Mouse (Mus musculus): Measurements from ENCODE around the gene Krt27. TPM values are rescaled to one million over a fixed set of nuclear protein-coding genes. Genes with fewer than 3 reads are reported as not detected.

The Krt27 gene
- total and polyA plus RNA-seq, 3 experiments: not detected

DNA sequence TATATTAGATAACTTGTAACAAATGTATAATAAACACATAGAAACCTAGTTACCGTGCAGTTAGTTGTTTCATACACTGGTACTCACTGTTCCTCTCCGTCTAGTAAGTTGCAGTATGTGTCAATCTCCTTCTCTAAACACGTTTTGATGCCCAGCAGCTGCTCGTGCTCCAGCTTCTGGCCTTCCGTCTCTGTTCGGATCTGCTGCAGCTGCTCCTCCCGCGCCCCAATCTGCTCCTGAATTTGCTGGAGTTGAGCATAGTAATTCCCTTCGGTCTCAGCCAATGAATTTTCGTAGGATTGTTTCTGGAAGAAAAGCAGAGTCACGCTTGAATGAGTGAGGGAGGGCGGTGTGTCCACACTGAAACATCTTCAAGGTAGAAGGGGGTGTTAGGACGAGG is 17.5 kb downstream of the Krt27 start:
- no peak overlapping the region for H3K9ac ChIP-seq (ENCODE audit: control insufficient read depth, low read depth, low read length, poor library complexity, severe bottlenecking)
- DNase-seq (ENCODE audit: low read depth, low spot score): no peak
- no peaks in the 10 kb centered on the region for H3K36me3 ChIP-seq (ENCODE audit: control insufficient read depth in 1 of 2, insufficient read depth in 2 of 2, low read length in 2 of 2)
- H3K4me1 ChIP-seq (ENCODE audit: control insufficient read depth in 1 of 2, insufficient read depth in 2 of 2, low read length in 2 of 2): no peaks in the 10 kb centered on the region
- TF ChIP-seq TBP (IDR thresholded peaks at IDR 0.05; ENCODE audit: low read depth, low read length) (no peak), UBTF (IDR thresholded peaks at IDR 0.05; ENCODE audit: borderline replicate concordance, insufficient read depth, low read depth, low read length) (no peak), POLR2AphosphoS5 (IDR thresholded peaks at IDR 0.05; ENCODE audit: borderline replicate concordance, low read depth, low read length) (no peak), MAX (IDR thresholded peaks at IDR 0.05; ENCODE audit: low read length) (no peak), POLR2A (IDR thresholded peaks at IDR 0.05; ENCODE audit: control insufficient read depth in 1 of 2, insufficient read depth in 1 of 2, low read depth in 1 of 2, low read length in 2 of 2, poor library complexity in 1 of 2) (no peak), EP300 (IDR thresholded peaks at IDR 0.05; ENCODE audit: low read depth in 1 of 2, low read length in 2 of 2) (no peak), USF1 (IDR thresholded peaks at IDR 0.05; ENCODE audit: low read depth, low read length) (no peak), CHD1 (IDR thresholded peaks at IDR 0.05; ENCODE audit: low read depth, low read length) (no peak), SIN3A (IDR thresholded peaks at IDR 0.05; ENCODE audit: low read length) (no peak)
- H3K9me3 ChIP-seq (replicated peaks; ENCODE audit: insufficient read depth, low read length): no peaks in the 10 kb centered on the region
- no peak overlapping the region for H3K4me3 ChIP-seq (ENCODE audit: control insufficient read depth in 1 of 2, insufficient read depth in 1 of 2, low read depth in 2 of 2, low read length in 2 of 2)
- H3K27ac ChIP-seq (ENCODE audit: control insufficient read depth, low read depth, low read length): no peak overlapping the region
- H3K27me3 ChIP-seq (ENCODE audit: control insufficient read depth in 1 of 2, insufficient read depth in 2 of 2, low read length in 2 of 2): peaks cover 5 to 16% of the 10 kb centered on the region in 2 experiments
- no peaks in the 10 kb centered on the region for H3K79me2 ChIP-seq (ENCODE audit: control insufficient read depth, insufficient read depth, low read length, poor library complexity)

GRCm38 (mm10) chr11:99329655-99330054 is 21.2 kb downstream of the Krt27 start:
- Histone ChIP-seq H3K27me3 (ENCODE audit: control insufficient read depth in 1 of 2, insufficient read depth in 2 of 2, low read length in 2 of 2) (peaks cover 5 to 18% of the 10 kb centered on the region in 2 experiments), H3K9ac (ENCODE audit: control insufficient read depth, low read depth, low read length, poor library complexity, severe bottlenecking) (no peak overlapping the region), H3K36me3 (ENCODE audit: control insufficient read depth in 1 of 2, insufficient read depth in 2 of 2, low read length in 2 of 2) (no peaks in the 10 kb centered on the region), H3K4me3 (ENCODE audit: control insufficient read depth in 1 of 2, insufficient read depth in 1 of 2, low read depth in 2 of 2, low read length in 2 of 2) (no peak overlapping the region), H3K4me1 (ENCODE audit: control insufficient read depth in 1 of 2, insufficient read depth in 2 of 2, low read length in 2 of 2) (no peaks in the 10 kb centered on the region), H3K27ac (ENCODE audit: control insufficient read depth, low read depth, low read length) (no peak overlapping the region), H3K9me3 (replicated peaks; ENCODE audit: insufficient read depth, low read length) (no peaks in the 10 kb centered on the region), H3K79me2 (ENCODE audit: control insufficient read depth, insufficient read depth, low read length, poor library complexity) (no peaks in the 10 kb centered on the region)
- DNase-seq (ENCODE audit: low read depth, low spot score): no peak
- TF ChIP-seq EP300 (IDR thresholded peaks at IDR 0.05; ENCODE audit: low read depth in 1 of 2, low read length in 2 of 2): no peak
- no peak for TF ChIP-seq SIN3A (IDR thresholded peaks at IDR 0.05; ENCODE audit: low read length)
- no peak for TF ChIP-seq MAFK (IDR thresholded peaks at IDR 0.05; ENCODE audit: borderline replicate concordance, low read depth, low read length)
- no peak for TF ChIP-seq BHLHE40 (IDR thresholded peaks at IDR 0.05; ENCODE audit: borderline replicate concordance, low read depth, low read length)

DNA sequence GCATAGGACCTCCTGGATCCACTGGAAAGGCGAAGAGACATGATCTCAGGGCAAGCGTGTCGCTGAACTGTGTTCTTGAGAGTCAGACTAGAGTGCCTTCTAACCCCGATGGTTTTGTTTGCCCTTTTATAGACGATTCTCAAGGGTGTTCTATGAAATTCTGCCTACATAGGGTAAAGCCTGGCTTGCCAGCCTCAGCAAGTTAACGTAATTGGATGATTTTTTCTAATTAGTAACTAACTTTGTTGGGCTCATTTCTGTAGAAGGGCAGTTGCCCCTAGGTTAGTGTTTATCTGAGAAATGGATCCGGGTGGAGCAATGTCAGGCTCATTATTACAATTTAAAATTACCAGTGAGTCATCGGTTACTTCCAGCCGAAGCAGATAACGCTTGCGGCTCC is 28.1 kb downstream of the Krt27 start, which contains the start of gene Krt25:
Gene Krt25 (minus strand): TSS at position 101 of the 400 bp plus-strand sequence.
- no peaks in the 10 kb centered on the region for H3K4me1 ChIP-seq (ENCODE audit: control insufficient read depth in 1 of 2, insufficient read depth in 2 of 2, low read length in 2 of 2)
- H3K27ac ChIP-seq (ENCODE audit: control insufficient read depth, low read depth, low read length): no peak within 1 kb of the TSS
- no peak within 1 kb of the TSS for H3K4me3 ChIP-seq (ENCODE audit: control insufficient read depth in 1 of 2, insufficient read depth in 1 of 2, low read depth in 2 of 2, low read length in 2 of 2)
- H3K36me3 ChIP-seq (ENCODE audit: control insufficient read depth in 1 of 2, insufficient read depth in 2 of 2, low read length in 2 of 2): no peaks in the 10 kb centered on the region
- no peak for TF ChIP-seq ZKSCAN1 (IDR thresholded peaks at IDR 0.05; ENCODE audit: low read depth, low read length)
- TF ChIP-seq NRF1 (IDR thresholded peaks at IDR 0.05; ENCODE audit: insufficient read depth, low read depth, low read length, poor library complexity, severe bottlenecking): no peak
- TF ChIP-seq POLR2AphosphoS2 (IDR thresholded peaks at IDR 0.05; ENCODE audit: low read length): no peak
- TF ChIP-seq MAX (IDR thresholded peaks at IDR 0.05; ENCODE audit: low read length): no peak
- no peak for TF ChIP-seq UBTF (IDR thresholded peaks at IDR 0.05; ENCODE audit: borderline replicate concordance, insufficient read depth, low read depth, low read length)
- DNase-seq (ENCODE audit: low read depth, low spot score): no peak
- H3K79me2 ChIP-seq (ENCODE audit: control insufficient read depth, insufficient read depth, low read length, poor library complexity): no peaks in the 10 kb centered on the region
- no peaks in the 10 kb centered on the region for H3K9me3 ChIP-seq (replicated peaks; ENCODE audit: insufficient read depth, low read length)
- no peak within 1 kb of the TSS for H3K9ac ChIP-seq (ENCODE audit: control insufficient read depth, low read depth, low read length, poor library complexity, severe bottlenecking)
- peaks cover 4 to 9% of the 10 kb centered on the region in 2 experiments for H3K27me3 ChIP-seq (ENCODE audit: control insufficient read depth in 1 of 2, insufficient read depth in 2 of 2, low read length in 2 of 2)

Data from MEL (cell line).